Mouse (Mus musculus): ENCODE measurements at regions not wholly inside any gene's neighbourhood (a gene's known extent, or its start where the extent isn't known, plus 50 kb on each side); places are given as distances from the start of the nearest gene placed in this dataset.

- DNase-seq (ENCODE audit: extremely low spot score) = no peak
Measured at GRCm38 (mm10) chr3:102316151-102316550, 111.7 kb upstream of the Vangl1 start.

- DNase-seq (ENCODE audit: extremely low spot score) = no peak
Measured at GRCm38 (mm10) chr3:102311482-102312225, 107.2 kb upstream of the Vangl1 start.

- peak; percentile 5 for DNase-seq (ENCODE audit: extremely low spot score)
Measured at GRCm38 (mm10) chr3:102310243-102310642, 105.8 kb upstream of the Vangl1 start.

- peak; percentile 61 for DNase-seq (ENCODE audit: extremely low spot score)
Measured at GRCm38 (mm10) chr3:102309756-102310155, 105.3 kb upstream of the Vangl1 start.

GRCm38 (mm10) chr3:102307656-102308055, 103.2 kb upstream of the Vangl1 start:
- DNase-seq (ENCODE audit: extremely low spot score) = no peak

- DNase-seq (ENCODE audit: extremely low spot score) = no peak
Measured at GRCm38 (mm10) chr3:102292385-102292784, 87.9 kb upstream of the Vangl1 start.

GRCm38 (mm10) chr3:102281983-102282382, 77.5 kb upstream of the Vangl1 start:
- DNase-seq (ENCODE audit: extremely low spot score) = no peak

- DNase-seq (ENCODE audit: extremely low spot score) = no peak
Measured at GRCm38 (mm10) chr3:102276758-102277157, 72.3 kb upstream of the Vangl1 start.

- no peak for DNase-seq (ENCODE audit: extremely low spot score)
Measured at GRCm38 (mm10) chr3:102276283-102276682, 71.8 kb upstream of the Vangl1 start.

GRCm38 (mm10) chr3:102275256-102276022, 70.9 kb upstream of the Vangl1 start:
- no peak for DNase-seq (ENCODE audit: extremely low spot score)

GRCm38 (mm10) chr3:102270779-102271178, 66.3 kb upstream of the Vangl1 start:
- DNase-seq (ENCODE audit: extremely low spot score) = no peak

- DNase-seq (ENCODE audit: extremely low spot score) = no peak
Measured at GRCm38 (mm10) chr3:102270257-102270656, 65.8 kb upstream of the Vangl1 start.

- DNase-seq (ENCODE audit: extremely low spot score) = no peak
Measured at GRCm38 (mm10) chr3:102266136-102266535, 61.6 kb upstream of the Vangl1 start.

- DNase-seq (ENCODE audit: extremely low spot score) = no peak
Measured at GRCm38 (mm10) chr3:102265146-102265545, 60.7 kb upstream of the Vangl1 start.

GRCm38 (mm10) chr3:102263326-102263725, 58.8 kb upstream of the Vangl1 start:
- DNase-seq (ENCODE audit: extremely low spot score) = no peak

GRCm38 (mm10) chr3:102262665-102263064, 58.2 kb upstream of the Vangl1 start:
- no peak for DNase-seq (ENCODE audit: extremely low spot score)

- no peak for DNase-seq (ENCODE audit: extremely low spot score)
Measured at GRCm38 (mm10) chr3:102261517-102261916, 57.0 kb upstream of the Vangl1 start.

Data from embryo, embryonic 9.5 days (tissue).